Mouse (Mus musculus): Measurements from ENCODE around the gene Btg4. TPM values are rescaled to one million over a fixed set of nuclear protein-coding genes. Genes with fewer than 3 reads are reported as not detected.

The Btg4 gene
- total and polyA plus RNA-seq, 3 experiments: not detected

DNA sequence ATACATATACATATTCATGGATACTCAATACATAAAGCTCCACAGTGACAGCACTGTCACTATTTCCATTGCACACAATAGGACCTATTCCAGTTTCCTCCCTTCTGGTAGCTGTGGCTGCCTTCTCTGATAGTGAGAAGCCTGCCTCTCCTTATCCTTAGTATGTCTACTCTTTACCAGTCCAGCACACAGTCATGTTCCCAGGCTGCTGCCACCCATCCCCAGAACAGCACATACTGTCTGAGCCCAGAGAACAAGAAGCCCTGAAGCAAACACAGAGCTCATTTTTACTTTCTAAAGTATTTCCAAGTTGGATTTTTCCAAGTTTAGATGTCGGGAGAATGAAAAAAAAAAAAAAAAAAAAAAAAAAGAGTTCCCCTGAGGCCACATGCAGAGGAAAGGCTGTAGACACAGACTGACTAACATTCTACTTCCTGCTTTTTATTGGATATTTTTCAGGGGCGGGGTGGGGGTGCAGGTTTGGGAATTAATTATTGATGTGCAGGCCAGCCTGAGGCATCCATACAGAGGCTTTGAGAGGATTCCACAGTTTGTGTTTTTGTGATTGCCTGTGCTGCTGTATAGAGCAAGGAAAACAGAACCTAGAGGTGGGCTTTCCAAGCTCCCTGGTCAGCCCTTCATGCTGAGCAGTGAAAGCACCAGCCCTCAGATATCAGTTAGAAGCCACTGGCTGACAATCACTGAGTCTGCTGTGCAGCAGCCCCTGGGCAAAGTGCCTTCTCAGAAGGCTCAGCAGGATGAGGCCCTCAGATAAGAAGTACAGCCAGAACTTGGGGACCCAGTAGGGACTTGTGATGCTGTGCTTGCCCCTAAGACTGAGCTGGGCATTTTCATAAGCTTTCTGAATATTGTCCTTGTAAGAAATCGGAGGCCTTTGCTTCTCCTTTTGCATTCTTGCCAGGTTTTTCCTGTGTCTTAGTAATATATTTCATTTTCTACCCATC is 4.1 kb upstream of the Btg4 start (continued):
- TF ChIP-seq TCF12 (IDR thresholded peaks at IDR 0.05; ENCODE audit: low read depth, low read length): peak; percentile 57; the same call in 1 of the 2 replicates
- TF ChIP-seq POLR2AphosphoS2 (IDR thresholded peaks at IDR 0.05; ENCODE audit: low read length): no peak
- TF ChIP-seq TBP (IDR thresholded peaks at IDR 0.05; ENCODE audit: low read depth, low read length): peak; percentile 99
- TF ChIP-seq ETS1 (IDR thresholded peaks at IDR 0.05; ENCODE audit: low read depth, low read length): no peak
- TF ChIP-seq E2F4 (IDR thresholded peaks at IDR 0.05; ENCODE audit: borderline replicate concordance, low read depth, low read length): no peak
- TF ChIP-seq USF2 (IDR thresholded peaks at IDR 0.05; ENCODE audit: borderline replicate concordance in 1 of 2, insufficient read depth in 1 of 2, low read depth in 1 of 2, low read length in 2 of 2): no peak
- TF ChIP-seq RCOR1 (IDR thresholded peaks at IDR 0.05; ENCODE audit: low read depth, low read length): no peak
- no peak for TF ChIP-seq CTCF (IDR thresholded peaks at IDR 0.05 in 2 of 3, conservative IDR thresholded peaks at IDR 0.05 in 1 of 3; ENCODE audit: control insufficient read depth in 1 of 3, insufficient read depth in 1 of 3, low read depth in 2 of 3, low read length in 3 of 3, poor library complexity in 1 of 3, severe bottlenecking in 1 of 3)

DNA sequence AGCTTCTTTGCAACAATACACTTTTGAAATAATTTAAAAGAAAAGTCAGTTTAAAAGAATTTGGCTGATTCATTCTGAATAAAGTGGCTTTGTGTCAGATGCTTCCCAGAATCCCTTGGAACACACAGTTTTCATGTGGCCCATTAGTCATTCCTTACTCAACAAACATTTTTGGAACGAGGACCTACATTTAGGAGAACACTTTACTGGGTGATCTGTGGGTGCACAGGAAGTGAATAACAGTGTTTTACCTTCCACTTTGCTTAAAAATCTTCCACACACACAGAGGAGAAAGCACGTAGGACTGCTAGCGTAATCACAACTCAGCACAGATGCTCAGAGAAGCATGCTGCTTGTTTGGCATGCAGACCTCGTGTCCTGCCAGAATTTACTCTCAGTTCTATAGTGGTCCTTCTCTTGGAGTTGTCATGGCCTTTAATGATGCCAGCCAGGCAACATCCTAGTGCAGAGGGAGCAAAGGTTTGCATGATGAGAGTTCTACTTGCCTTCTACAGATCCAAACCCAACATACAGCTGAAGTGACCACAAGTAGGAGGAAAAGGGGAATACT is 1.7 kb upstream of the Btg4 start:
- H3K4me3 ChIP-seq (ENCODE audit: control insufficient read depth in 1 of 2, insufficient read depth in 1 of 2, low read depth in 2 of 2, low read length in 2 of 2): no peak overlapping the region
- no peak for DNase-seq (ENCODE audit: low read depth, low spot score)
- peaks cover 4 to 5% of the 10 kb centered on the region in 2 experiments; a peak in 2 of 4 replicates for H3K4me1 ChIP-seq (ENCODE audit: control insufficient read depth in 1 of 2, insufficient read depth in 2 of 2, low read length in 2 of 2)
- H3K79me2 ChIP-seq (ENCODE audit: control insufficient read depth, insufficient read depth, low read length, poor library complexity): no peaks in the 10 kb centered on the region
- peaks cover 2 to 5% of the 10 kb centered on the region in 2 experiments for H3K27me3 ChIP-seq (ENCODE audit: control insufficient read depth in 1 of 2, insufficient read depth in 2 of 2, low read length in 2 of 2)
- H3K27ac ChIP-seq (ENCODE audit: control insufficient read depth, low read depth, low read length): no peak overlapping the region
- H3K9ac ChIP-seq (ENCODE audit: control insufficient read depth, low read depth, low read length, poor library complexity, severe bottlenecking): no peak overlapping the region
- no peaks in the 10 kb centered on the region for H3K9me3 ChIP-seq (replicated peaks; ENCODE audit: insufficient read depth, low read length)
- TF ChIP-seq USF1 (IDR thresholded peaks at IDR 0.05; ENCODE audit: low read depth, low read length): no peak
- no peak for TF ChIP-seq GABPA (IDR thresholded peaks at IDR 0.05; ENCODE audit: low read depth, low read length)
- no peak for TF ChIP-seq KAT2A (conservative IDR thresholded peaks at IDR 0.05; ENCODE audit: low read depth, low read length)
- no peak for TF ChIP-seq ZC3H11A (IDR thresholded peaks at IDR 0.05; ENCODE audit: low read depth, low read length)
- TF ChIP-seq ZMIZ1 (IDR thresholded peaks at IDR 0.05; ENCODE audit: low read depth, low read length): no peak
- no peak for TF ChIP-seq HCFC1 (IDR thresholded peaks at IDR 0.05; ENCODE audit: low read depth, low read length)
- no peak for TF ChIP-seq POLR2AphosphoS5 (IDR thresholded peaks at IDR 0.05; ENCODE audit: borderline replicate concordance, low read depth, low read length)
- TF ChIP-seq RAD21 (IDR thresholded peaks at IDR 0.05; ENCODE audit: low read depth, low read length): no peak
- peaks cover 0 to 5% of the 10 kb centered on the region in 2 experiments; a peak in 2 of 4 replicates for H3K36me3 ChIP-seq (ENCODE audit: control insufficient read depth in 1 of 2, insufficient read depth in 2 of 2, low read length in 2 of 2)

All from MEL (cell line).